ENCODE assay signal across 11 mouse cellular contexts in genomic region chr2:162572851-162573250, GRCm38 (mm10).
"Had no signal": no experiment of that assay in that cellular context is flagged by ENCODE, and none has a peak within 500 bp of the region (broad histone marks: within the 10 kb centered on the region; RNA-seq: fewer than 3 reads in every experiment).

No protein-coding gene starts in this region.

- DNase-seq: kidney, adult 2 months; kidney, postnatal 36 days; lung, embryonic 14.5 days; lung, postnatal 14 days; right cerebral cortex, postnatal 14 days; thymus, postnatal 36 days had no signal

- H3K9ac ChIP-seq: kidney, embryonic 15.5 days; limb, embryonic 15.5 days; liver, embryonic 12.5 days; lung, embryonic 14.5 days; midbrain, embryonic 13.5 days; stomach, embryonic 15.5 days had no signal

- ATAC-seq: liver, embryonic 12.5 days; midbrain, embryonic 13.5 days had no signal

- H3K9me3 ChIP-seq: kidney, embryonic 15.5 days; limb, embryonic 15.5 days; midbrain, embryonic 13.5 days; stomach, embryonic 15.5 days had no signal

- H3K4me3 ChIP-seq: kidney, embryonic 15.5 days; limb, embryonic 15.5 days; liver, embryonic 12.5 days; midbrain, embryonic 13.5 days; stomach, embryonic 15.5 days had no signal

- H3K36me3 ChIP-seq: kidney, embryonic 15.5 days; limb, embryonic 15.5 days; liver, embryonic 12.5 days; midbrain, embryonic 13.5 days; stomach, embryonic 15.5 days had no signal

- H3K27ac ChIP-seq: kidney, embryonic 15.5 days; limb, embryonic 15.5 days; liver, embryonic 12.5 days; midbrain, embryonic 13.5 days; stomach, embryonic 15.5 days had no signal

- H3K4me1 ChIP-seq: kidney, embryonic 15.5 days; limb, embryonic 15.5 days; liver, embryonic 12.5 days; midbrain, embryonic 13.5 days; stomach, embryonic 15.5 days had no signal

- H3K27me3 ChIP-seq: kidney, embryonic 15.5 days; limb, embryonic 15.5 days; liver, embryonic 12.5 days; midbrain, embryonic 13.5 days; stomach, embryonic 15.5 days had no signal

- H3K4me2 ChIP-seq: kidney, embryonic 15.5 days; limb, embryonic 15.5 days; liver, embryonic 12.5 days; lung, embryonic 14.5 days; midbrain, embryonic 13.5 days; stomach, embryonic 15.5 days had no signal
